Mouse (Mus musculus) granulocyte monocyte progenitor cell, adult 5-6 weeks (primary cell): Measurements from ENCODE around the gene 4930578G10Rik. TPM values are rescaled to one million over a fixed set of nuclear protein-coding genes. Genes with fewer than 3 reads are reported as not detected.

ENCODE experiments used
- ATAC-seq: replicated peaks from 2 replicates; pipeline ENCODE4 v1.8.0; 2016; ENCODE audit warnings: mild to moderate bottlenecking, moderate TSS enrichment, inconsistent platforms; ENCODE audit not compliant: poor library complexity, severe bottlenecking
- total RNA-seq, 2 experiments: library from RNA; stranded (forward) in 1 of 2; stranded (reverse) in 1 of 2; fragments of 200-712, 200-1000 nt in 1 of 2; fragments of >200 nt in 1 of 2; fragmentation: Nextera tagmentation in 1 of 2; gene quantifications; 2 replicates each; pipeline ENCODE4 v1.2.3; 2014 to 2017

Gene 4930578G10Rik
- total RNA-seq, 2 experiments from 2014 or later = not detected

DNA sequence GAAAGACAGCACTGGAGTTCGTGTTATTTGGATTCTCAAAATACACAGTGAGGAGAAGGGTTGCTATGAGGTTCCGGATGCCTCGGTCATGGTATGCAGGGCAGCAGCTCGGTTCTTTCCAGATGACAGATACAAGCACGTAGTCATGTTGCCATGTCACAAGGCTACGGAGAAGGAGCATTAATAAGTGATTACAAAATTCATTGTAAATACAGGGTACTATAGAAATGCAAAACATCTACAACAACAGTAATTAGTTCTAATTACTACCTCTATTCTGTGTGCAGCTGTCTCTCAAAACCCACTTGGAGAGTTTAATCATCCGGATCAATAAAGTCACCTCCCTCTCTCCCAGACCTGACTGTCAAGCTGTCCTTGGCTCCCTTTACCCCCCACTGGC lies 159.8 kb downstream of the 4930578G10Rik start:
- ATAC-seq = no peak

Other genes starting within 250 kb of the 4930578G10Rik start
- not detected in 2 replicates for gene Fam205a2, start 207.4 kb upstream of the 4930578G10Rik start, total RNA-seq (2014; fragmentation: Nextera tagmentation)
- 0.05 TPM in 1 of 2 replicates, not detected in the other for gene Fam205a2, start 207.4 kb upstream of the 4930578G10Rik start, total RNA-seq (2017)
- gene Gm10591, start 123.3 kb upstream of the 4930578G10Rik start, total RNA-seq (2014; fragmentation: Nextera tagmentation) = not detected in 2 replicates
- gene Gm10591, start 123.3 kb upstream of the 4930578G10Rik start, total RNA-seq (2017) = not detected in 2 replicates
- gene Gm2564, start 105.8 kb upstream of the 4930578G10Rik start, total RNA-seq (2014; fragmentation: Nextera tagmentation) = not detected in 2 replicates
- gene Gm2564, start 105.8 kb upstream of the 4930578G10Rik start, total RNA-seq (2017) = not detected in 2 replicates
- not detected in 2 replicates for gene Ccl27b, start 80.3 kb upstream of the 4930578G10Rik start, total RNA-seq (2014; fragmentation: Nextera tagmentation)
- not detected in 2 replicates for gene Ccl27b, start 80.3 kb upstream of the 4930578G10Rik start, total RNA-seq (2017)
- gene Il11ra2, start 73.7 kb upstream of the 4930578G10Rik start, total RNA-seq (2014; fragmentation: Nextera tagmentation) = not detected in 2 replicates
- gene Il11ra2, start 73.7 kb upstream of the 4930578G10Rik start, total RNA-seq (2017) = not detected in 2 replicates
- not detected in 2 replicates for gene Ccl19, start 21.0 kb downstream of the 4930578G10Rik start, total RNA-seq (2014; fragmentation: Nextera tagmentation)
- not detected in 2 replicates for gene Ccl19, start 21.0 kb downstream of the 4930578G10Rik start, total RNA-seq (2017)
- gene Ccl21a, start 38.4 kb downstream of the 4930578G10Rik start, total RNA-seq (2014; fragmentation: Nextera tagmentation) = not detected in 2 replicates
- not detected in 2 replicates for gene Ccl21a, start 38.4 kb downstream of the 4930578G10Rik start, total RNA-seq (2017)
- gene Fam205a1, start 118.3 kb downstream of the 4930578G10Rik start, total RNA-seq (2014; fragmentation: Nextera tagmentation) = not detected in 2 replicates
- not detected in 2 replicates for gene Fam205a1, start 118.3 kb downstream of the 4930578G10Rik start, total RNA-seq (2017)
- gene Gm12394, start 121.2 kb downstream of the 4930578G10Rik start, total RNA-seq (2014; fragmentation: Nextera tagmentation) = not detected in 2 replicates
- not detected in 2 replicates for gene Gm12394, start 121.2 kb downstream of the 4930578G10Rik start, total RNA-seq (2017)
- gene Fam205c, start 138.7 kb downstream of the 4930578G10Rik start, total RNA-seq (2014; fragmentation: Nextera tagmentation) = not detected in 2 replicates
- not detected in 2 replicates for gene Fam205c, start 138.7 kb downstream of the 4930578G10Rik start, total RNA-seq (2017)
- gene Phf24, start 181.1 kb downstream of the 4930578G10Rik start, total RNA-seq (2014; fragmentation: Nextera tagmentation) = 0.11 and 0.21 TPM in 2 replicates
- 0.04 and 1.0 TPM in 2 replicates for gene Phf24, start 181.1 kb downstream of the 4930578G10Rik start, total RNA-seq (2017)
- 4.4 and 16.3 TPM in 2 replicates for gene Dnajb5, start 214.3 kb downstream of the 4930578G10Rik start, total RNA-seq (2014; fragmentation: Nextera tagmentation)
- 1.0 and 1.1 TPM in 2 replicates for gene Dnajb5, start 214.3 kb downstream of the 4930578G10Rik start, total RNA-seq (2017)
- not detected in 2 replicates for gene 1700022I11Rik, start 234.1 kb downstream of the 4930578G10Rik start, total RNA-seq (2014; fragmentation: Nextera tagmentation)
- gene 1700022I11Rik, start 234.1 kb downstream of the 4930578G10Rik start, total RNA-seq (2017) = 0.22 and 0.57 TPM in 2 replicates